9 mouse cellular contexts compared by ENCODE assay signal in the genomic region with DNA sequence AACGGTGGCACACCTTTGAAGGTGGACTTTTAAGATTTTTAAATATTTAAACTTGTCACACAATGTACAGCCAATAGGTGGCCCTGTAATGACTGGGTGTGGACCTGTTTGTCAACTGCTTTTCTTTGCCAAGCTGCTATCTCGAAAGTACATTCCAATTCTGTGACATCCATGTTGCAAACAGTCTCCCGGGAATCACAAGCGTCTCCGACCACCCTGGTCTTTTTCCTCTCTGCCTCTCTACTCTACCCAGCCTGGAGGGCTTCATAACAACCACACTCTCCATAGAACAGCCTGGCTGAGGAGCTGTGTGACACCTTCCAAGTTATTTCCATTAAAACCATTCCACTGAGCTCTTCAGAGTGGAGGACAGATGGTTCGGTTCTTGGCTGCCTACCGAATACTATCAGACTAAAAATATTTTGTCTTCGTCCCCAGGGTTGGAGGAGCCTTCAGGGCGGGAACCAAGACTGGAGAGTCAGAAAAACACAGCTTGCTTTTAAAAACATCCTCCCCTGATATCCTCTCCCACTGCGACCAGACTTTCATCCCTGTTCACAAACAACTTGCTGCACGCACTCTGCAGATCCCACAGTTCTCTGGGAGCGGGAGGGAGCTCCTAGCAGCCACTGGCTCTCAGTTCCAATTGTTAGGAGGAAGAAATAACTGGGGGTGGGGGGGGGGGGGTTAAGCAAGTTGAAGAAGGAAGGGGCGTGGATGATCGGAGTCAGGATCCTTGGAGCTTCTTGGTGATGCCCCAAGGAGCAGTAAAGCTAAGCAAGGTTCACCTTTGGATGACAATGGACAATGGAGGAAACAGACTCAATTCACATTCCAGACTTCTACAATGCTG.
DNase-seq lines count a peak whose midpoint lies in the region; ATAC-seq and TF ChIP-seq lines count a peak whose summit lies in the region.
"Had no signal": no experiment of that assay in that cellular context is flagged by ENCODE, and none has a peak within 500 bp of the region (broad histone marks: within the 10 kb centered on the region; RNA-seq: fewer than 3 reads in every experiment).

No protein-coding gene starts in this region.

- H3K9ac ChIP-seq in heart, embryonic 11.5 days (ENCODE audit: low read depth, low read length) = no peak overlapping the region
- no peak overlapping the region for H3K9ac ChIP-seq in neural tube, embryonic 15.5 days (replicated peaks)
- H3K9ac ChIP-seq: midbrain, embryonic 12.5 days had no signal

- H3K4me3 ChIP-seq in testis, adult 2 months (ENCODE audit: control insufficient read depth, low read depth, low read length) = no peak overlapping the region
- H3K4me3 ChIP-seq in heart, embryonic 11.5 days (ENCODE audit: low read depth, low read length) = no peak overlapping the region
- H3K4me3 ChIP-seq in neural tube, embryonic 15.5 days (replicated peaks) = no peak overlapping the region
- H3K4me3 ChIP-seq: midbrain, embryonic 12.5 days had no signal

- H3K4me1 ChIP-seq in testis, adult 2 months (ENCODE audit: control insufficient read depth, insufficient read depth, low read length) = no peaks in the 10 kb centered on the region; the same call in 1 of the 2 replicates
- H3K4me1 ChIP-seq in heart, embryonic 11.5 days (ENCODE audit: control insufficient read depth, insufficient read depth, low read length) = peaks cover 21% of the 10 kb centered on the region
- peaks cover 3% of the 10 kb centered on the region; the same call in 1 of the 2 replicates for H3K4me1 ChIP-seq in neural tube, embryonic 15.5 days
- H3K4me1 ChIP-seq: midbrain, embryonic 12.5 days had no signal

- peak overlapping the region; percentile 78 for H3K27ac ChIP-seq in testis, adult 2 months (ENCODE audit: control insufficient read depth, insufficient read depth, low read depth, low read length)
- H3K27ac ChIP-seq in heart, embryonic 11.5 days (ENCODE audit: low read depth, low read length) = peak overlapping the region; percentile 84
- peak overlapping the region; percentile 56 for H3K27ac ChIP-seq in neural tube, embryonic 15.5 days (replicated peaks)
- H3K27ac ChIP-seq: midbrain, embryonic 12.5 days had no signal

- peak; percentile 21 to 60 for DNase-seq in adrenal gland, adult (ENCODE audit: inconsistent age in 2 of 2, low spot score in 1 of 2)
- DNase-seq in adrenal gland, adult 18-20 months (ENCODE audit: low spot score in 2 of 2) = no peak
- DNase-seq in testis, postnatal 10 days (ENCODE audit: low spot score) = no peak
- peak; percentile 57 to 65 for DNase-seq in layer of hippocampus, adult 8-10 months (ENCODE audit: low spot score in 2 of 2)
- no peak for DNase-seq in c-Kit-positive CD71-positive TER-119-positive erythroid progenitor cells, embryonic 14.5 days (ENCODE audit: low spot score)

- TF ChIP-seq POLR2A in testis, adult 2 months (IDR thresholded peaks at IDR 0.05; ENCODE audit: control insufficient read depth, low read depth, low read length) = no peak

- peak; percentile 46; the same call in 1 of the 2 replicates for ATAC-seq in heart, embryonic 11.5 days (replicated peaks; ENCODE audit: insufficient number of reproducible peaks, low FRiP score, low TSS enrichment)
- ATAC-seq in neural tube, embryonic 15.5 days (ENCODE audit: low FRiP score) = no peak

- TF ChIP-seq CTCF in testis, adult 2 months (IDR thresholded peaks at IDR 0.05; ENCODE audit: control insufficient read depth, insufficient read depth, insufficient replicate concordance, low read depth, low read length) = no peak

- WGBS in heart, embryonic 11.5 days (ENCODE audit: insufficient replicate concordance) = 33% methylated on average over 14 of the region's 14 CpGs
- WGBS in neural tube, embryonic 15.5 days = 73% methylated on average over 14 of the region's 14 CpGs

- H3K27me3 ChIP-seq in testis, adult 2 months (ENCODE audit: control insufficient read depth, insufficient read depth, low read length) = no peaks in the 10 kb centered on the region
- H3K27me3 ChIP-seq in heart, embryonic 11.5 days (ENCODE audit: control insufficient read depth, insufficient read depth, low read length) = no peaks in the 10 kb centered on the region
- no peaks in the 10 kb centered on the region for H3K27me3 ChIP-seq in neural tube, embryonic 15.5 days (replicated peaks)
- H3K27me3 ChIP-seq: midbrain, embryonic 12.5 days had no signal

- no peaks in the 10 kb centered on the region for H3K36me3 ChIP-seq in testis, adult 2 months (ENCODE audit: control insufficient read depth, insufficient read depth, low read length)
- H3K36me3 ChIP-seq in heart, embryonic 11.5 days (ENCODE audit: control insufficient read depth, insufficient read depth, low read length) = no peaks in the 10 kb centered on the region
- no peaks in the 10 kb centered on the region for H3K36me3 ChIP-seq in neural tube, embryonic 15.5 days
- H3K36me3 ChIP-seq: midbrain, embryonic 12.5 days had no signal

- no peaks in the 10 kb centered on the region for H3K9me3 ChIP-seq in heart, embryonic 11.5 days (replicated peaks; ENCODE audit: control insufficient read depth, low read length)
- no peaks in the 10 kb centered on the region for H3K9me3 ChIP-seq in neural tube, embryonic 15.5 days (replicated peaks)
- H3K9me3 ChIP-seq: midbrain, embryonic 12.5 days had no signal

- peak overlapping the region; percentile 7; the same call in 1 of the 2 replicates for H3K4me2 ChIP-seq in heart, embryonic 11.5 days
- no peak overlapping the region for H3K4me2 ChIP-seq in neural tube, embryonic 15.5 days
- H3K4me2 ChIP-seq: midbrain, embryonic 12.5 days had no signal

Comparison
In these comparisons a context has a peak if more than half of its experiments do, and no peak if none do; other contexts are left out.
1. DNase-seq: peak in adrenal gland, adult (2 of 2) and layer of hippocampus, adult 8-10 months (2 of 2); none in adrenal gland, adult 18-20 months (0 of 2), testis, postnatal 10 days (single experiment) and c-Kit-positive CD71-positive TER-119-positive erythroid progenitor cells, embryonic 14.5 days (single experiment).
2. Peak in every context shown above with its lines, with median percentiles within 50 percentile points of each other: H3K27ac ChIP-seq.